Mouse (Mus musculus) kidney, adult 2 months (tissue): ENCODE data around the gene Mlph.

ENCODE experiments used
- CTCF ChIP-seq: fragments of 200-500 bp; conservative IDR thresholded peaks from 2 replicates; pipeline ENCODE4 v1.5.1; 2011; ENCODE audit warnings: low read depth, mild to moderate bottlenecking, control low read depth, low read length, moderate library complexity, mixed read lengths; ENCODE audit not compliant: insufficient read depth, insufficient read length
- POLR2A ChIP-seq: fragments of 200-500 bp; IDR thresholded peaks from one replicate; pipeline ENCODE4 v1.6.1; 2011; ENCODE audit warnings: low read depth, low read length, control low read depth

DNA sequence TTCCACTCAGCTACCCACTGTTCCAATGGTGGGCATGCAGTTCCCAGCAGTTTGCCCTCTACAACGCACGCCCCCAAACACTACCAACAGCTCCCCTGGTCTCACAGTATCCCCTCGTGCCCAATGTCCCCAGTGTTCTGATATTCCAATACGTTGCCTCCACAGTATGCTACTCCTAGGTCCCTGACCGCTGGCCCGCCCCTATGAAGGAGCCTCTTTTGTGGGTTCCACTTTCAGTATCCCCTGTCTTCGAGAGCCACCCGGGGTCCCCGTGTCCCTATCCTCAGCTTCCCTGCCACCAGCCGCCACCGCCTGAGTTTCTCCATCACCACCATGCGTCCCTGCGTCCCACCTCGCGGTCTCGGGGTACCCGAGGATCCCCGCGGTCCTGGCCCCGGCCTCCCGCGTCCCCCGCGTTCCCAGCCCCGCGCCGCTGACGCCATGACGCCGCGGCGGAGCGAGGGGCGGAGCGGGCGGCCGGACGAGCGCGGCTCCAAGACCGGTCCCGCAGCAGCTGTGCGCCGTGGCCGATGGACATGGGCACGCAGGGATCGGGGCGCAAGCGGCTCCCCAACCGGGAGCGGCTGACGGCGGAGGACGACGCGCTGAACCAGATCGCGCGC lies 83.5 kb downstream of the Mlph start, which contains the start of gene Lrrfip1:
- TF ChIP-seq CTCF (no peak), POLR2A (no peak)
